ENCODE assay signal across 8 mouse cellular contexts in genomic region chr13:64129616-64130375, GRCm38 (mm10). TPM values are rescaled to one million over a fixed set of nuclear protein-coding genes. Genes with fewer than 3 reads are reported as not detected.
DNase-seq lines count a peak whose midpoint lies in the region; ATAC-seq and TF ChIP-seq lines count a peak whose summit lies in the region.

No protein-coding gene starts in this region.

- WGBS in embryonic facial prominence, embryonic 13.5 days = 31% methylated on average over 15 of the region's 15 CpGs
- WGBS in heart, embryonic 16.5 days = 38% methylated on average over 15 of the region's 15 CpGs
- whole genome bisulfite sequencing in lung, adult 2 months = 31% methylated on average over 15 of the region's 15 CpGs
- WGBS in neural tube, embryonic 13.5 days = 37% methylated on average over 15 of the region's 15 CpGs

- DNase-seq in left cerebral cortex, adult 18-20 months (ENCODE audit: low spot score in 2 of 2) = peak; percentile 27 to 37
- no peak for DNase-seq in left cerebral cortex, adult 8-10 months (ENCODE audit: low spot score in 2 of 2)
- DNase-seq in kidney, postnatal 10 days = peak; percentile 71
- peak; percentile 56 for DNase-seq in lung, adult 2 months
- DNase-seq in testis, postnatal 10 days (ENCODE audit: low spot score) = peak; percentile 60

- H3K36me3 ChIP-seq in embryonic facial prominence, embryonic 13.5 days = peaks cover 11% of the 10 kb centered on the region
- peaks cover 5% of the 10 kb centered on the region for H3K36me3 ChIP-seq in heart, embryonic 16.5 days (ENCODE audit: control insufficient read depth, insufficient read depth)
- H3K36me3 ChIP-seq in neural tube, embryonic 13.5 days = no peaks in the 10 kb centered on the region

- H3K27ac ChIP-seq in embryonic facial prominence, embryonic 13.5 days = 0 out of 2 replicates have a peak overlapping the region, but pooled peaks have one; percentile 69
- H3K27ac ChIP-seq in heart, embryonic 16.5 days (ENCODE audit: low read length) = peak overlapping the region; percentile 59
- no peak overlapping the region for H3K27ac ChIP-seq in neural tube, embryonic 13.5 days (replicated peaks)

- peak overlapping the region; percentile 78 for H3K9ac ChIP-seq in embryonic facial prominence, embryonic 13.5 days
- peak overlapping the region; percentile 80 for H3K9ac ChIP-seq in heart, embryonic 16.5 days (ENCODE audit: low read length)
- peak overlapping the region; percentile 75 for H3K9ac ChIP-seq in neural tube, embryonic 13.5 days

- H3K4me3 ChIP-seq in embryonic facial prominence, embryonic 13.5 days = peak overlapping the region; percentile 59
- peak overlapping the region; percentile 72 for H3K4me3 ChIP-seq in heart, embryonic 16.5 days (ENCODE audit: low read length)
- peak overlapping the region; percentile 96 for H3K4me3 ChIP-seq in lung, adult 2 months (replicated peaks; ENCODE audit: extremely low read depth, low read depth, low read length)
- peak overlapping the region; percentile 55 for H3K4me3 ChIP-seq in neural tube, embryonic 13.5 days

- TF ChIP-seq POLR2A in lung, adult 2 months (IDR thresholded peaks at IDR 0.05; ENCODE audit: borderline replicate concordance, extremely low read depth, low read depth, low read length) = no peak

- peaks cover 13% of the 10 kb centered on the region; the same call in 1 of the 2 replicates for H3K4me1 ChIP-seq in embryonic facial prominence, embryonic 13.5 days
- H3K4me1 ChIP-seq in heart, embryonic 16.5 days (ENCODE audit: control insufficient read depth, insufficient read depth, low read length) = no peaks in the 10 kb centered on the region; the same call in 1 of the 2 replicates
- H3K4me1 ChIP-seq in lung, adult 2 months (ENCODE audit: control insufficient read depth, insufficient read depth, low read length) = no peaks in the 10 kb centered on the region; the same call in 1 of the 2 replicates
- H3K4me1 ChIP-seq in neural tube, embryonic 13.5 days (replicated peaks) = peaks cover 12% of the 10 kb centered on the region; the same call in 1 of the 2 replicates

- peak overlapping the region; percentile 83 for H3K4me2 ChIP-seq in embryonic facial prominence, embryonic 13.5 days
- H3K4me2 ChIP-seq in heart, embryonic 16.5 days (ENCODE audit: low read depth, low read length) = peak overlapping the region; percentile 64
- H3K4me2 ChIP-seq in neural tube, embryonic 13.5 days = peak overlapping the region; percentile 88

- peak; percentile 35 for TF ChIP-seq CTCF in lung, adult 2 months (IDR thresholded peaks at IDR 0.05; ENCODE audit: insufficient read depth, low read length)

- no peak for ATAC-seq in embryonic facial prominence, embryonic 13.5 days (ENCODE audit: insufficient number of reproducible peaks, insufficient read depth, low FRiP score, low TSS enrichment, low read depth)
- ATAC-seq in heart, embryonic 16.5 days (replicated peaks; ENCODE audit: extremely low read depth, insufficient read depth, low FRiP score) = peak; percentile 89
- ATAC-seq in neural tube, embryonic 13.5 days (ENCODE audit: low read depth) = peak; percentile 69; the same call in 1 of the 2 replicates

- no peaks in the 10 kb centered on the region for H3K9me3 ChIP-seq in embryonic facial prominence, embryonic 13.5 days
- no peaks in the 10 kb centered on the region for H3K9me3 ChIP-seq in heart, embryonic 16.5 days (replicated peaks; ENCODE audit: control insufficient read depth, low read length)
- no peaks in the 10 kb centered on the region for H3K9me3 ChIP-seq in neural tube, embryonic 13.5 days

- no peaks in the 10 kb centered on the region for H3K27me3 ChIP-seq in embryonic facial prominence, embryonic 13.5 days
- no peaks in the 10 kb centered on the region for H3K27me3 ChIP-seq in heart, embryonic 16.5 days (ENCODE audit: control insufficient read depth, insufficient read depth, low read length)
- no peaks in the 10 kb centered on the region for H3K27me3 ChIP-seq in neural tube, embryonic 13.5 days

RNA-seq across cellular contexts. Expression of gene Slc35d2, which starts 0.6 kb away (rescaled TPM):
- 1 to 10 TPM in 1 of 2 experiments, under 1 TPM in 1; 0.77 to 1.3 TPM for total RNA-seq in left cerebral cortex, adult 18-20 months (2021)
- 1 to 10 TPM in 2 of 4 experiments, under 1 TPM in 2; 0.46 to 2.2 (median 1.2) TPM for total RNA-seq in left cerebral cortex, adult 8-10 months (2022)
- 3.4 and 5.7 TPM in 2 replicates for polyA plus RNA-seq in embryonic facial prominence, embryonic 13.5 days (2015; fragmentation: Nextera tagmentation; extraction: Ambion mirVana)
- polyA plus RNA-seq in heart, embryonic 16.5 days (2015; fragmentation: Nextera tagmentation; extraction: Ambion mirVana) = 4.1 and 5.2 TPM in 2 replicates
- polyA plus RNA-seq in lung, adult 2 months (2012; rRNA removed) = 5.7 and 6.8 TPM in 2 replicates
- polyA plus RNA-seq in neural tube, embryonic 13.5 days (2015; fragmentation: Nextera tagmentation; extraction: Ambion mirVana) = 2.5 and 2.6 TPM in 2 replicates

RNA-seq across cellular contexts. Expression of gene Zfp367, which starts 23.2 kb away (rescaled TPM):
- total RNA-seq in left cerebral cortex, adult 18-20 months (2021) = 10 to 100 TPM; 26.6 to 33.5 TPM
- 10 to 100 TPM; 24.5 to 27.7 (median 25.8) TPM for total RNA-seq in left cerebral cortex, adult 8-10 months (2022)
- 15.6 and 18.7 TPM in 2 replicates for polyA plus RNA-seq in embryonic facial prominence, embryonic 13.5 days (2015; fragmentation: Nextera tagmentation; extraction: Ambion mirVana)
- polyA plus RNA-seq in heart, embryonic 16.5 days (2015; fragmentation: Nextera tagmentation; extraction: Ambion mirVana) = 27.7 and 29.6 TPM in 2 replicates
- 7.1 and 10.4 TPM in 2 replicates for polyA plus RNA-seq in lung, adult 2 months (2012; rRNA removed)
- 4.6 and 6.0 TPM in 2 replicates for polyA plus RNA-seq in neural tube, embryonic 13.5 days (2015; fragmentation: Nextera tagmentation; extraction: Ambion mirVana)

RNA-seq across cellular contexts. Expression of gene Habp4, which starts 31.8 kb away (rescaled TPM):
- 100 to 1,000 TPM; 216 to 221 TPM for total RNA-seq in left cerebral cortex, adult 18-20 months (2021)
- 100 to 1,000 TPM; 194 to 218 (median 205) TPM for total RNA-seq in left cerebral cortex, adult 8-10 months (2022)
- polyA plus RNA-seq in embryonic facial prominence, embryonic 13.5 days (2015; fragmentation: Nextera tagmentation; extraction: Ambion mirVana) = 25.2 and 25.5 TPM in 2 replicates
- 50.4 and 53.2 TPM in 2 replicates for polyA plus RNA-seq in heart, embryonic 16.5 days (2015; fragmentation: Nextera tagmentation; extraction: Ambion mirVana)
- 22.6 and 26.7 TPM in 2 replicates for polyA plus RNA-seq in lung, adult 2 months (2012; rRNA removed)
- polyA plus RNA-seq in neural tube, embryonic 13.5 days (2015; fragmentation: Nextera tagmentation; extraction: Ambion mirVana) = 35.0 and 37.3 TPM in 2 replicates

RNA-seq across cellular contexts. Expression of gene Hsd17b3, which starts 40.8 kb away (rescaled TPM):
- not detected for total RNA-seq in left cerebral cortex, adult 18-20 months (2021)
- total RNA-seq in left cerebral cortex, adult 8-10 months (2022) = not detected
- not detected in 2 replicates for polyA plus RNA-seq in embryonic facial prominence, embryonic 13.5 days (2015; fragmentation: Nextera tagmentation; extraction: Ambion mirVana)
- not detected in 2 replicates for polyA plus RNA-seq in heart, embryonic 16.5 days (2015; fragmentation: Nextera tagmentation; extraction: Ambion mirVana)
- polyA plus RNA-seq in lung, adult 2 months (2012; rRNA removed) = not detected in 2 replicates
- polyA plus RNA-seq in neural tube, embryonic 13.5 days (2015; fragmentation: Nextera tagmentation; extraction: Ambion mirVana) = not detected in 2 replicates

Comparison
In these comparisons a context has a peak if more than half of its experiments do, and no peak if none do; other contexts are left out.
1. DNase-seq: peak in left cerebral cortex, adult 18-20 months (2 of 2), kidney, postnatal 10 days (single experiment), lung, adult 2 months (single experiment) and testis, postnatal 10 days (single experiment); none in left cerebral cortex, adult 8-10 months (0 of 2).
2. Peak in every context shown above with its lines, with median percentiles within 50 percentile points of each other: H3K4me2 ChIP-seq, H3K4me3 ChIP-seq and H3K9ac ChIP-seq.